Mouse (Mus musculus) CH12F3 (cell line): ENCODE data around the gene Ttyh3.

ENCODE experiments used
- in situ Hi-C: fragments of 300-500 bp; cut with MboI; formaldehyde crosslinking; loops from 2 replicates; pipeline ENCODE4 v1.14.3; 2020; ENCODE audit warnings: low sequenced_read_pairs

The Ttyh3 gene

GRCm38 (mm10) chr5:140583732-140584368, 65.0 kb downstream of the Ttyh3 start:
- in situ Hi-C loops = no loop called here

- in situ Hi-C loops = no loop called here
Measured at GRCm38 (mm10) chr5:140582995-140583731, 65.7 kb downstream of the Ttyh3 start.

DNA sequence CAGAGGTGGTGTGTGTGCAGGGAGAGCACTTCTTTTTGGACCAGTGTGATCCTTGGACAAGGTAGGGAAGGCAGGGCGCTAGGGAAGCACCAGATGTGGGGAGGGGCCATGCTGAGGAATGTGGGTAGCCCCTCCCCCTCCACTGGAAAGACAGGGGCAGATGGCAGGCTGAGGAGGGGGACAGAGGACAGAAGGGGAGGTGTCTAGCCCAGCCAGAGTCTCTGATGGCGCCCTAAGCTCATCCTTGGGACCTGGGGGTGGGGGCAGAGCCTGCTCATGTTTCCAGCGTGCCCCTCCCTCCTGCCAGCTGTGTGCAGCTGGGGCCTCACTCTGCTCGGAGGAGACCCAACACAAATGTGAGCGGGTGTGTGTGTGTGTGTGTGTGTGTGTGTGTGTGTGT, 67.3 kb downstream of the Ttyh3 start:
- in situ Hi-C loops = no loop called here

DNA sequence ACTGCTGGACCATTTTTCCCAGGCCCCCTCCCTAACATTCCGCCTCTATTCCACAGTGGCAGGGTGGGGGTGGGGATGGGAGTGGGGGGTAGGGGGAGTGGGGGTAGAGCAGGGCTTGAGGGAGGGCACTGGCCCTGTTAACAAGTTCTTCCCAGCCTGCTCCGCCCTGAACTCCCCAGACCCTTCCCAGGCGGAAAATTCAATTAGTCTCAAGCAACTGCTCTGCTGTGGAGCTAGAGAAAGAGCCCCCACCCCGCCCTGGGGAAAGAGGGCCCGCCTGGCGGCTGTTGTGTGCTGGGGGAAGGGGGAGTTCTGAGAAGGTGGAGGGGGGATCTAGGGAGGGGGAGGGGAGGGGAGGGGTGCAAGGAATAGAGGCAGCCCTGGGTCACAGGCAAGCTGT, 69.1 kb downstream of the Ttyh3 start:
- in situ Hi-C loops = no loop called here

- in situ Hi-C loops = no loop called here
Measured at GRCm38 (mm10) chr5:140579221-140579620, 69.6 kb downstream of the Ttyh3 start.

DNA sequence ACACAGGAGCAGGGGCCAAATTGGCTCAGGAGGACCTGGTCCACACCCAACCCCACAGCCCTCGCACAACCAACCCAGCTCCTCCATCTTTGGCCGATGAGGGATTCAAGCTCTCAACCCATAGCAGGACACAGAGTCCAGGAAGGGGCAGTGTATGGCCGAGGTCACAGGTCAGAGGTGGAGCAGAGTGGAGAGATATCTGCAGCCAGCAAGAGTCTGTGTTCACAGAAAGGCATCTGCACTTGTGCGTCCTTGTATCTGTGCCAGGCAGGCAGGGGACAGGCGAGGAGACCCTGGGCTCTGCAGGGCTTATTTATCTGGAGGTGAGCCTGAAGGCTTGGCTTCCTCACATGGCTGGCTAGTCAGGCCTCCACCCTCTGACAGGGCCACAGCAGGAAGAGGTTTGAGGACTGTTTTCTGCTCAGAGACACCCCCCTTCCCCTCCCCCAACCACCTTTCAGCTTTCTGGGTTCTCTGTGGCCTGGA, 73.4 kb downstream of the Ttyh3 start:
- in situ Hi-C loops = no loop called here

DNA sequence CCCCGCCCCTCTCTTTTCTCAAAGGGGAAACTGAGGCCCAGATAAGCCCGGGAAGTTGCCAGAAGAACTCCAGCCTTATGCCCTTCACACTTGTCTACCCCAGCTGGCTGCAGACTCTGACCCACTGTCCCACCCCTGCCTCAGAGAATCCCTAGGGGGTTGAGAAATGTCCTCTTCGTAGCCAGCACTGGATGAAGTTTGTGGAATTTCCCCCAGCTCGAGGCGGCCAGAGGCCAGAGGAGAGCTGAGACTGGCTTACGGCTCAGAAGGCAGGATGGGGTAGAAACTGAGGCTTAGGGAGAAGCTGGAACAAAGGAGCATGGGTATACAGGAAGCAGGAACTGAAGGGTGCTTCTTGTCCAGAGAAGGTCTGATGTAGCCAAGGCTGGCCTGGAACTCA, 76.2 kb downstream of the Ttyh3 start:
- in situ Hi-C loops = no loop called here

DNA sequence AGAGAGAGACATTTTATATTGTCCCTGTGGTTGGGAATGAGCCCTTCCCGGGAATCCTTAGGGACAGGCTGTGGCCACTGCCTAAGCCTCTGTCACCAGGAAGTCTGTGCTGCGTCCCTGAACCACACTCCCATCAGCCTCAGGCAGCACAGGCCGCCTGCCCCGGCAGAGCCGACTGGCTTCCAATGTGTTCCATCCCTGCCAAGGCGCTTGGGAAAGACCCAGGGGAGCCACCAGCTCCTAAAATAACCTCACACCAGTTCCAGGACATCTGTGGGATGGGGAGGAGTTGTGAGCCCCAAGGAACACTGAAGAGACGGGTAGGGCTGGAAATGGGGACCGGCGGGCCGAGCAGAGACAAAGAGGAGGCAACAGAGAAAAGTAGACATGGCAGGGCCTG, 77.2 kb downstream of the Ttyh3 start:
- in situ Hi-C loops = no loop called here

DNA sequence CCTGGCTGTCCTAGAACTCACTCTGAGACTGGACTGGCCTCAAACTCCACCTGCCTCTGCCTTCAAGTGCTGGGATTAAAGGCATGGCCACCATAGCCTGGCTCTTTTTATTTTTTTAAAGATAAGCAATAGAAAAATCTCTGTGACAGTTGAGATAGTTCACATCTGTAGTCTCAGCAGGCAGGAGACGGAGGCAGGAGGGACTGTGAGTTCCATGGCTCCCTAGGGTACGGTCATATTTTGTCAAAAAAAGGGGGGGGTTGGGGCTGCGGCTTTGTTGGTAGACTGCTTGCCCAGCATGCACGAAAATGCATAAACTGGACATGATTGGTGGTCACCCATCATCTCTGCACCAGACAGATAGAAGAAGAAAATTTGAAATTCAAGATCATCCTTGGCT, 77.6 kb downstream of the Ttyh3 start:
- in situ Hi-C loops = no loop called here
